Mouse (Mus musculus) liver, embryonic 14.5 days (tissue): Measurements from ENCODE around the gene Wasf3.

Source experiments
- CTCF ChIP-seq: IDR thresholded peaks from 2 replicates; pipeline ENCODE4 v1.5.1; 2016; ENCODE audit warnings: antibody characterized with exemption, low read depth, control low read depth
- EP300 ChIP-seq: IDR thresholded peaks from 2 replicates; pipeline ENCODE4 v1.6.1; 2016; ENCODE audit warnings: antibody characterized with exemption, low read depth

- TF ChIP-seq CTCF, result no peak
- no peak for TF ChIP-seq EP300
These were observed 23.0 kb downstream of the Wasf3 start for GRCm38 (mm10) chr5:146407791-146408190.
